Mouse (Mus musculus): ENCODE measurements at regions not wholly inside any gene's neighbourhood (a gene's known extent, or its start where the extent isn't known, plus 50 kb on each side); places are given as distances from the start of the nearest gene placed in this dataset.

DNA sequence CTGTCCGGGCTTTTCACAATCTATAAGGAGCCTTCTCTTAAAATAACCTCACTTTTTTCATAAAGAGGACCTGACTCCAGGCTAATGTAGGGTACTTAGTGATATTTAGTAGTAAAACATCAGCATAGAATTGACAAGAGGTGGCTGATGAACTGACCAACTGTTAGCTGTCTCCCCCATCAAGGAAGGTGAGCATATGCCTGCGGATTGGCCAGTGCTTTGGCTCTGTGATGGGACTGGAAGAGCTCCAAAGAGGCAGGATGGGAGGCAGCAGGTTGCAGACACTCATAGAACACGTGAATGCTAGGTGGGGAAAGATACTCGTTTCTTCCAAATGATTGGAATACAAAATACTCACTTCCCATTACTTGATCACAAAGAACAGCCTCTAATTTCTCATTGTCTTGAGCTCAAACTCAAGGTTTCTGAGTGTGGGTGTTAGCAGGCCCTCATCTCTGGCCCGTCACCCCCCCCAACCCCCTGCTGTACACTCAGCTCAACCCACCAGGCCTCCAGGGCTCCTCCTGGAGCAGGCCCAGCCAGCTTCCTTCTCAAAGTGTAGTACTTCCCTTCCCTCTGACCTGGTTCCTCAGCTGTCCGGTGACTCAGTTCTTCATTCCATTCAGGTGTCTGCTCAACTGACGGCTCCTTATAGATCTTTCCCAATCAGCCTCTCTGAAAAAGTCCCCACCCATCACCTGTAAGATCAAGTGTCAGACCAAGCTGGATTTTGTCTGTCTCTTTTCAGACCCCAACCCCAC is 160.2 kb upstream of the Rbms1 start:
- no peak for TF ChIP-seq MYOG (IDR thresholded peaks at IDR 0.05; ENCODE audit: control insufficient read depth in 1 of 3, insufficient read depth in 1 of 3, insufficient read length in 2 of 3, low read depth in 2 of 3)
- TF ChIP-seq POLR2A (IDR thresholded peaks at IDR 0.05; ENCODE audit: insufficient read length, low read depth): no peak
- no peak for TF ChIP-seq USF1 (IDR thresholded peaks at IDR 0.05; ENCODE audit: low read depth)
- no peak for TF ChIP-seq MYOD1 (IDR thresholded peaks at IDR 0.05; ENCODE audit: control insufficient read depth in 1 of 3, insufficient read length in 2 of 3, low read depth in 2 of 3)
